Mouse (Mus musculus) CD4-positive, CD25-positive, alpha-beta regulatory T cell, adult 2 months (primary cell): ENCODE measurements around the gene Dock8.
"Not testable (repeated sequence)": the region's sequence is repeated elsewhere in the genome, so short reads cannot be mapped to it uniquely, and the experiment has no call there.

Source experiments
- DNase-seq: peaks from one replicate; pipeline ENCODE4 v3.0.0-alpha.2; 2012; ENCODE audit warnings: low read depth, low spot score

Dock8 gene

GRCm38 (mm10) chr19:24998561-24998960, 773 bp upstream of the Dock8 start:
- DNase-seq = no peak

DNA sequence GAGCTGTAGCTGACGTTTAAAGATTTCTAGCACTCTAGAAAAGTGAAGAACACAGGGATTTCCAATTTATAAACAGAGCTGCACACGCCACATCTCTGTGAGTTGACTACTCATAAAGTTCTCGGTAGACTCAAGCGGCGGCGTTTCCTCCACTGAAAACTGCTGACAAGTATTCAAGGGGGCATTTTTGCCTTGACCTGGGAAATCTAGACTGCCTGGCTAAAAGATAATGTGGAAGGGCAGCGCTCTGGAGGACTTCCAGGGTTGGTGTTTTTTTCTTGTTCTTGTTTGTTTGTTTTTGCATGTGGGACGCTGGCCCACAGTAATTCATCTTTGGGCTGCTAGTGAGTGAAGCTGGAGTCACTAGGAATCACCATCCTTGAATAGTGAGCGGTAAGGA, 819 bp downstream of the Dock8 start:
- DNase-seq = peak; percentile 12

- DNase-seq = no peak
These were observed 2.7 kb downstream of the Dock8 start for GRCm38 (mm10) chr19:25002032-25002431.

GRCm38 (mm10) chr19:25002828-25003227, 3.5 kb downstream of the Dock8 start:
- no peak for DNase-seq

GRCm38 (mm10) chr19:25003810-25004209, 4.5 kb downstream of the Dock8 start:
- DNase-seq = no peak

DNA sequence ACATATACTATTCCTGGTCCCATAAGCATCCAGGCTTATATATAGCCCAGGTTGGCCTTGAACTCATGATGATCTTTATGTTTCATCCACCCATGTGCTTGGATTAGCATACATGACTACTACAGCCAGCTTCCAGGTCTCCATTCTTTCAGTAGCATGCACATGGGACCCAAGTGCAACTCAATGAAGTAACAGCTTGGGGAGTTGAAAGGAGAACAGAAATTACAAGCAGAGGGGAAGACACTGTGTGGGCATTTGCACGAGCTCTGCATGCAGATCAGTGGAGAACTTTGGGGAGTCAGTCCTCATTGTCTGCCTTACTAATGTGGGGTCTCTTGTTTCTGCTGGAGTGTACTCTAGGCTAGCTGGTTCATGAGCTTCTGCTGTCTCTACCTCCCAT, 7.4 kb downstream of the Dock8 start:
- DNase-seq = no peak

DNA sequence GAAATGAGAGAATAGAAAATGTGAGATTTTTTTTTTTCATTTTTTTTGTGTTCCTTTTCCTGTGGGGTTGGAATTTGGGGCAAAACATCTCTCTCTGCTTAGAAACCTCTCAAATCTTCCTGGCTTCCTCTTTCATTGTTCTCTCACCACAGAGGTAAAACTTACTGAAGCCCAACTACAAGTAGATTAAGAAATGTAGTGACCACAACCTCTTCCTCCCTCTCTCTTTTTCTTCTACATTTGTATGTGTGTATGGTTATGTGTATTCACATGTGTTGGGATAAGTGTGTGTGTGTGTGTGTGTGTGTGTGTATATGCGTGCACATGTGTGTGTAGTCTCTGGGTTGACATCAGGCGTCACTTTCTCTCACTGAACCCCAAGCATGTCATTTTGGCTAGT, 9.2 kb downstream of the Dock8 start:
- no peak for DNase-seq

- peak; percentile 38 for DNase-seq
These were observed 23.4 kb downstream of the Dock8 start for GRCm38 (mm10) chr19:25022766-25023165.

DNA sequence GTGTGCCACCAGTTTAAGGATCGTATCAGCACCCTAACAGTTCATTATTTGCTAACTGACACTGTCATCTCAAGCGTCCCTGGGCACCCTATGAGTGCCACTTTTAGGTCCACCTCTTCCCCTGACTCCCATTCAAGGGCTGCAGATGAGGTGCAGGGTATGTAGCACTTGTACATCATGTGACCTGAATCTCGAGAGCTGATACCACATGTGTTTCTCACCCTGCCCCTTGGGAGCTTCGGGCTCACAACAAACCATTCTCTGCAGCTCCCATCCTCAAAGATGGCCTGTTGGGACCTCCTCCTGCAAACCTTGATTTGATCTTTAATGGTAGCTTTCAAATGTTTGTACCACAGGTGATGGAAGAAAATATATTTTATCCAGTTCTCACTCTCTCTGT, 32.4 kb downstream of the Dock8 start:
- no peak for DNase-seq

DNA sequence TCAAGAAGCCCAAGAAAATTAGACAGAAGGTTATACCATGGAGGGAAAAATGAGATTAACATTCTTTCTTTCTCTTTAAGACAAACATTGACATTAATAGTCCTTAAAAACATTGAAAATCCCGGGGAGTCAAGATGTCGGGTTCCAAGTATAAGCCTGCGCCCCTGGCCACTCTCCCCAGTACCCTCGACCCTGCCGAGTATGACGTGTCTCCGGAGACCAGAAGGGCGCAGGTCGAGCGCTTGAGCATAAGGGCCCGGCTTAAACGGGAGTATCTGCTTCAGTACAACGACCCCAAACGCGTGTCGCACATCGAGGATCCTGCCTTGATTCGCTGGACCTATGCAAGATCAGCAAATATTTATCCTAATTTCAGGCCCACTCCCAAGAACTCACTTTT, 33.7 kb downstream of the Dock8 start:
- DNase-seq = not testable (repeated sequence)

- no peak for DNase-seq
These were observed 36.5 kb downstream of the Dock8 start for GRCm38 (mm10) chr19:25035825-25036224.

GRCm38 (mm10) chr19:25036784-25037183, 37.5 kb downstream of the Dock8 start:
- no peak for DNase-seq

DNA sequence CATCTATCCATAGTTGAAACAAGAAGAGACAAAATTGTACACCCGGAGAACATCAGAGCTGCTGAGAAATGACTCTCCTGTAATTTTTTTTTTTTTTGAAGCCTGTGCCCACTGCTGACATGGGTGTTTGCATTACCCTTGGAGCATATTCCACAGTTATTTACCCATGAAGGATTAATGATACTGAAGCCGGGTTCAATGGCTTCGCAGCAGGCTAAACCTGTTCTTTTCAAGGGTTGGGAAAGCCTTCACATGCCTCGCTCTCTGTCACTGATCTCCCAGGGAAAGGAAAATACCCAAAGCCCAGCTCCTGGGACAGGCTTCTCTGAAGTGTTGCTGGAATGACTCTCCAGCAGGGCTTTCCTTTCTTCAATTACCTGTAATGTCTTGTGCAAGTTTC, 37.9 kb downstream of the Dock8 start:
- DNase-seq = no peak

GRCm38 (mm10) chr19:25038293-25038692, 39.0 kb downstream of the Dock8 start:
- no peak for DNase-seq

DNA sequence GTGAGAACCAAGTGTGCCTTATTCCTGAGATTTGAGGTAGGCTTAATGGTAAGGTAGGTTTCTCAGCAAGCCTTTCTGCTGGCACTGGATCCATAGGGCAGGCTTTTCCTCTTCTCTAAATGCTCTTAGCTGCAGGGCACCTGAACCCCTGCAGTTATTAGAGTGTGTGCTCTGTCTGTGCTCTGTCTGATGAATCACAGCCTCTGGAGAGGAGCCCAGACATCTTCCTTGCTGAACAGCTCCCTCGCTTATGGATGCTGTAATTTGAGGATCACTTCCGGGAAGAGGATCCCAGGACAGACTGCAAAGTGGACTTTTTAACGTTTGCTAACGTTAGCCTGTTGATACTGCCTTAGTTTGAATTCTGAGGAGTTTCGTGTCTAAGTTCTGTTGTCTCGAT, 41.9 kb downstream of the Dock8 start:
- DNase-seq = no peak

GRCm38 (mm10) chr19:25042973-25043372, 43.6 kb downstream of the Dock8 start:
- DNase-seq = no peak

DNA sequence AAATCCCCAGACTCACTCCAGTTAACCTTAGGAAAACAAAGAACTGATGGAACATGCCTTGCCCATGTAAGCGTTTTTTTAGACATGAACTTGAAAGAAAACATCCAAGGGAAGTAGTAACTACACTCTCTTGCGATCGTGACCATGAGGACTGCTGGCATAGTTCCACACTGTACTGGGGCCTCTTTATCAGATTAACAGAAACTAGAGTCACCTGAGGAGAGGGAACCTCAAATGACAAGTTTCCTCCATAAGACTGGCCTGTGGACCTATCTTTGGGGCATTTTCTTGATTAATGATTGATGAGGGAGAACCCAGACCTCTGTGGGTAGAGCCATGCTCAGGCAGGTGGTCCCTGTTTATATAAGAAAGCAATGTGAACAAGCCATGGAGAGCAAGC, 44.7 kb downstream of the Dock8 start:
- no peak for DNase-seq

GRCm38 (mm10) chr19:25052355-25052754, 53.0 kb downstream of the Dock8 start:
- DNase-seq = peak; percentile 89

DNA sequence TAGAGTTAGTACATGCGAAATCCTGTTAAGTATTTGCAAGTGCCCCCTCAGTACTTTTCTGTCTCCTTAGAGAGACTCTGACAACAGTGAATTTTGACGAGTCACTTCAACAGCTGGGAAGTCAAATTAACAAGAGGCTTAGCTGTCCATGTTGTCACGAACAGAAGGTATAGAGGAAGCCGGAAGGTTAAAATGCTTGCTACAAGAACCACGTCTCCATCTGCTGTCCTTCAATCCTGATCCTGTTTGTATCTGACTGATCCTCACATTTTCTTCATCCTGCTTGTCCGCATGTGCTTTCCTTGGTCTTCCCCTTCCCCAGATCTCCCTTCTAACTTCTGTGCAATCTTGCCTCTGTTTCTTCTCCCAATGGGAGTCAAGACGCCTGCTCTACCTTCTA, 53.8 kb downstream of the Dock8 start:
- DNase-seq = peak; percentile 43

- peak; percentile 32 for DNase-seq
These were observed 55.7 kb downstream of the Dock8 start for GRCm38 (mm10) chr19:25055025-25055424.

DNA sequence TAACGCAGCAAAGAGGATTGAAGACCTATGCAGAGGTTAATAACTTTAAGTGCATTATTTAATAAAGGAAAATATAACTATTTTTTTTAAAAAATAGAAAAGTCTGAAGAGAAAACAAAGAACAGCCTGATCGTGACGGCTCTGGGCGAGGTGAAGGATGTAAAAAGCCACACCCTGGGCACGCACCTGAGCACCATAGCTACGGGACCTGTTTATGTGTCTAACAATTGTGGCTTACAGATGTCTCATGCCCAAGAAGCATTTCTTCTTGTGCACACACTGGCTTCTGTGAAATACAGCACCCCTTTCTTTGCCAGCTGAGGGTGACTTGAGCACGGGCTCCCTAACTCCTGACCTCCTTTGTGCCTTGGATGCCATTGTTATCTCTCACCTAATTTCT, 56.2 kb downstream of the Dock8 start:
- peak; percentile 72 for DNase-seq

- peak; percentile 62 for DNase-seq
These were observed 56.9 kb downstream of the Dock8 start for GRCm38 (mm10) chr19:25056224-25056623.

- peak; percentile 87 for DNase-seq
These were observed 58.5 kb downstream of the Dock8 start for GRCm38 (mm10) chr19:25057826-25058225.

- DNase-seq = no peak
These were observed 60.6 kb downstream of the Dock8 start for GRCm38 (mm10) chr19:25059847-25060364.
